Mouse (Mus musculus) limb, embryonic 14.5 days (tissue): ENCODE data around the gene Fcrl6. TPM values are rescaled to one million over a fixed set of nuclear protein-coding genes. Genes with fewer than 3 reads are reported as not detected.

ENCODE experiments used
- ATAC-seq: fragments of 200-750 bp; cut with Nextera tagmentation; 2 replicates; pipeline ENCODE4 v1.8.0; 2017; ENCODE audit warnings: low read depth, moderate number of reproducible peaks, moderate TSS enrichment; ENCODE audit not compliant: low FRiP score
- DNase-seq: peaks from one replicate; pipeline ENCODE4 v3.0.0-alpha.2; 2015; ENCODE audit warnings: low spot score
- H3K27ac ChIP-seq: fragments of 300-500 bp; sonication (generic); replicated peaks from 2 replicates; pipeline ENCODE4 v1.5.1; 2014; ENCODE audit warnings: low read depth, mild to moderate bottlenecking, low read length, moderate library complexity, mixed read lengths
- H3K27me3 ChIP-seq: fragments of 300-500 bp; sonication (generic); 2 replicates; pipeline ENCODE4 v1.6.1; 2014; ENCODE audit warnings: low read length, mixed read lengths; ENCODE audit not compliant: control insufficient read depth, insufficient read depth
- H3K36me3 ChIP-seq: fragments of 300-500 bp; sonication (generic); 2 replicates; pipeline ENCODE4 v1.6.1; 2014; ENCODE audit warnings: mild to moderate bottlenecking, low read length, moderate library complexity, mixed read lengths; ENCODE audit not compliant: control insufficient read depth, insufficient read depth
- H3K4me1 ChIP-seq: fragments of 300-500 bp; sonication (generic); 2 replicates; pipeline ENCODE4 v1.6.1; 2014; ENCODE audit warnings: antibody characterized with exemption, low read length, mixed read lengths; ENCODE audit not compliant: control insufficient read depth, insufficient read depth
- H3K4me2 ChIP-seq: fragments of 300-500 bp; sonication (generic); replicated peaks from 2 replicates; pipeline ENCODE4 v1.6.1; 2014; ENCODE audit warnings: low read depth, mild to moderate bottlenecking, low read length, moderate library complexity; ENCODE audit not compliant: severe bottlenecking
- H3K4me3 ChIP-seq: fragments of 300-500 bp; sonication (generic); replicated peaks from 2 replicates; pipeline ENCODE4 v1.5.1; 2014; ENCODE audit warnings: low read length
- H3K9ac ChIP-seq: fragments of 300-500 bp; sonication (generic); 2 replicates; pipeline ENCODE4 v1.6.1; 2014; ENCODE audit warnings: mild to moderate bottlenecking, low read depth, low read length, moderate library complexity; ENCODE audit not compliant: severe bottlenecking
- H3K9me3 ChIP-seq: fragments of 300-500 bp; sonication (generic); 2 replicates; pipeline ENCODE4 v1.6.1; 2016; ENCODE audit warnings: low read length; ENCODE audit not compliant: control insufficient read depth
- POLR2A ChIP-seq: fragments of 200-500 bp; IDR thresholded peaks from 2 replicates; pipeline ENCODE4 v1.8.0; 2012; ENCODE audit warnings: inconsistent platforms, mild to moderate bottlenecking, moderate library complexity, borderline replicate concordance; ENCODE audit not compliant: insufficient read depth, insufficient read length; ENCODE audit errors: extremely low read depth
- WGBS: fragments of 180-500 bp; shearing (Covaris S2); extraction: QIAGEN DNeasy Blood & Tissue Kit; methylation state at CpG from one replicate; pipeline ENCODE4 v1.1.7; 2014; 5-methylcytosine and 5-hydroxymethylcytosine counted together
- polyA plus RNA-seq, 2 experiments: library from polyadenylated mRNA; depleted of rRNA in 1 of 2; stranded (reverse) in 1 of 2; unstranded in 1 of 2; fragments of >200 nt; fragmentation: Nextera tagmentation in 1 of 2; extraction: Ambion mirVana in 1 of 2; gene quantifications; 2 replicates each; pipeline versions ENCODE4 v1.2.1 to v1.2.3; 2012 to 2014

Gene Fcrl6
- polyA plus RNA-seq, 2 experiments = 0.72 to 1.4 TPM

GRCm38 (mm10) chr1:172549717-172550116 is 52.6 kb downstream of the Fcrl6 start:
- no peak for ATAC-seq
- H3K27me3 ChIP-seq = no peaks in the 10 kb centered on the region
- H3K9me3 ChIP-seq = no peaks in the 10 kb centered on the region
- no peak for TF ChIP-seq POLR2A
- H3K4me3 ChIP-seq = no peak overlapping the region
- H3K4me2 ChIP-seq = peak overlapping the region; percentile 46
- no peak overlapping the region for H3K27ac ChIP-seq
- DNase-seq = no peak
- H3K4me1 ChIP-seq = peaks cover 17% of the 10 kb centered on the region
- H3K36me3 ChIP-seq = no peaks in the 10 kb centered on the region
- H3K9ac ChIP-seq = no peak overlapping the region
- WGBS = 9% methylated on average over 8 of the region's 8 CpGs

GRCm38 (mm10) chr1:172549314-172549713 is 53.0 kb downstream of the Fcrl6 start:
- Histone ChIP-seq H3K4me2 (no peak overlapping the region), H3K9ac (no peak overlapping the region), H3K9me3 (no peaks in the 10 kb centered on the region), H3K36me3 (no peaks in the 10 kb centered on the region), H3K4me3 (no peak overlapping the region), H3K27ac (no peak overlapping the region), H3K27me3 (no peaks in the 10 kb centered on the region), H3K4me1 (peaks cover 17% of the 10 kb centered on the region)
- DNase-seq = no peak
- ATAC-seq = no peak
- TF ChIP-seq POLR2A = no peak
- 15% methylated on average over 2 of the region's 2 CpGs for WGBS

DNA sequence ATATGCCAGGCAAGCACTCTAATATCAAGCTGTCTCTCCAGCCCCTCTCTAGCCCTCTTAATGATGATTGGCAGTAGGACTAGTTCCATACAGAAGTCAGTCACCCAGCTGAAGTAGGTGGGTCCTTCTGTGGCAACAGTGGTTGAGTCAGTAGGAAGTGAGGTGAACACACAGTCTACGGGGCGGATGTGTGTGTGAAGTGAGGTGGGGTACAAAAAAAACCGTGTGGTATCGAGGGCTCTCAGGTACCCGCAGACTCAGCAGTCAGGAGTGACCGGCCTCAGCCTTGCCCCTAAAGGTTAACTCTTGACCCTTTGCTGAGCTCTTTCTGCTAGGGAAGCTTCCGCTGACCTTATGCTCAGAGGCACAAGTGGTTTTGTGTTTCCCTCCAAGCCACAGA is 53.9 kb downstream of the Fcrl6 start:
- ATAC-seq (no peak), DNase-seq (no peak)
- 54% methylated on average over 6 of the region's 7 CpGs for WGBS
- no peaks in the 10 kb centered on the region for H3K36me3 ChIP-seq
- H3K4me2 ChIP-seq = no peak overlapping the region
- H3K9me3 ChIP-seq = no peaks in the 10 kb centered on the region
- no peaks in the 10 kb centered on the region for H3K27me3 ChIP-seq
- no peak overlapping the region for H3K9ac ChIP-seq
- no peak for TF ChIP-seq POLR2A
- no peak overlapping the region for H3K27ac ChIP-seq
- H3K4me1 ChIP-seq = peaks cover 17% of the 10 kb centered on the region
- no peak overlapping the region for H3K4me3 ChIP-seq

Other genes with a start within 250 kb of the Fcrl6 start
- gene Pigm, start 226.0 kb downstream of the Fcrl6 start, polyA plus RNA-seq (2012; rRNA removed) = 9.6 and 11.8 TPM in 2 replicates
- 6.7 and 7.6 TPM in 2 replicates for gene Pigm, start 226.0 kb downstream of the Fcrl6 start, polyA plus RNA-seq (2014; fragmentation: Nextera tagmentation; extraction: Ambion mirVana)
- 0.49 and 0.64 TPM in 2 replicates for gene Slamf9, start 127.2 kb downstream of the Fcrl6 start, polyA plus RNA-seq (2012; rRNA removed)
- 0.51 and 0.75 TPM in 2 replicates for gene Slamf9, start 127.2 kb downstream of the Fcrl6 start, polyA plus RNA-seq (2014; fragmentation: Nextera tagmentation; extraction: Ambion mirVana)
- gene Igsf9, start 120.8 kb downstream of the Fcrl6 start, polyA plus RNA-seq (2012; rRNA removed) = 62.0 and 85.1 TPM in 2 replicates
- gene Igsf9, start 120.8 kb downstream of the Fcrl6 start, polyA plus RNA-seq (2014; fragmentation: Nextera tagmentation; extraction: Ambion mirVana) = 29.6 and 35.0 TPM in 2 replicates
- gene Tagln2, start 102.5 kb downstream of the Fcrl6 start, polyA plus RNA-seq (2012; rRNA removed) = 134 and 151 TPM in 2 replicates
- gene Tagln2, start 102.5 kb downstream of the Fcrl6 start, polyA plus RNA-seq (2014; fragmentation: Nextera tagmentation; extraction: Ambion mirVana) = 138 and 155 TPM in 2 replicates
- 0.70 and 1.3 TPM in 2 replicates for gene Cfap45, start 81.8 kb downstream of the Fcrl6 start, polyA plus RNA-seq (2012; rRNA removed)
- 0.97 and 0.98 TPM in 2 replicates for gene Cfap45, start 81.8 kb downstream of the Fcrl6 start, polyA plus RNA-seq (2014; fragmentation: Nextera tagmentation; extraction: Ambion mirVana)
- 0.23 and 0.49 TPM in 2 replicates for gene Vsig8, start 46.6 kb downstream of the Fcrl6 start, polyA plus RNA-seq (2012; rRNA removed)
- gene Vsig8, start 46.6 kb downstream of the Fcrl6 start, polyA plus RNA-seq (2014; fragmentation: Nextera tagmentation; extraction: Ambion mirVana) = 0.30 and 0.40 TPM in 2 replicates
- 0.30 and 0.74 TPM in 2 replicates for gene Slamf8, start 12.0 kb downstream of the Fcrl6 start, polyA plus RNA-seq (2012; rRNA removed)
- gene Slamf8, start 12.0 kb downstream of the Fcrl6 start, polyA plus RNA-seq (2014; fragmentation: Nextera tagmentation; extraction: Ambion mirVana) = 0.28 TPM in 1 of 2 replicates, not detected in the other
- gene Dusp23, start 30.4 kb upstream of the Fcrl6 start, polyA plus RNA-seq (2012; rRNA removed) = 13.5 and 17.2 TPM in 2 replicates
- 11.3 and 12.9 TPM in 2 replicates for gene Dusp23, start 30.4 kb upstream of the Fcrl6 start, polyA plus RNA-seq (2014; fragmentation: Nextera tagmentation; extraction: Ambion mirVana)
- 0.04 TPM in 1 of 2 replicates, not detected in the other for gene Crp, start 95.5 kb upstream of the Fcrl6 start, polyA plus RNA-seq (2012; rRNA removed)
- gene Crp, start 95.5 kb upstream of the Fcrl6 start, polyA plus RNA-seq (2014; fragmentation: Nextera tagmentation; extraction: Ambion mirVana) = not detected in 2 replicates